Mouse (Mus musculus): ENCODE results near the gene Zfp329. TPM values are rescaled to one million over a fixed set of nuclear protein-coding genes. Genes with fewer than 3 reads are reported as not detected.
A peak's percentile ranks its signal among the peaks of the same experiment; 100 is the strongest.

Zfp329 gene
- total and polyA plus RNA-seq, 2 experiments from 2014 or later, result 16.6 to 22.3 TPM

- H3K4me1 ChIP-seq (ENCODE audit: insufficient read depth, low read length), result no peaks in the 10 kb centered on the region
- no peaks in the 10 kb centered on the region for H3K36me3 ChIP-seq (ENCODE audit: insufficient read depth, low read length)
- WGBS, result 76% methylated on average over 6 of the region's 6 CpGs
- no peaks in the 10 kb centered on the region for H3K27me3 ChIP-seq (ENCODE audit: insufficient read depth, low read length)
- no peak overlapping the region for H3K4me2 ChIP-seq (ENCODE audit: low read depth, low read length, poor library complexity, severe bottlenecking)
- no peak overlapping the region for H3K27ac ChIP-seq (ENCODE audit: low read depth, low read length)
- ATAC-seq (ENCODE audit: low FRiP score) (no peak), DNase-seq (ENCODE audit: low spot score) (no peak)
- no peak overlapping the region for H3K9ac ChIP-seq (replicated peaks; ENCODE audit: low read length, poor library complexity, severe bottlenecking)
- H3K9me3 ChIP-seq (ENCODE audit: low read length), result no peaks in the 10 kb centered on the region
- no peak for TF ChIP-seq CTCF (IDR thresholded peaks at IDR 0.05)
- H3K4me3 ChIP-seq (ENCODE audit: low read depth, low read length), result no peak overlapping the region
Measured at GRCm38 (mm10) chr7:12787333-12787732, 31.3 kb downstream of the Zfp329 start.

GRCm38 (mm10) chr7:12780151-12780830, 38.4 kb downstream of the Zfp329 start:
- Histone ChIP-seq H3K4me2 (ENCODE audit: low read depth, low read length, poor library complexity, severe bottlenecking) (peak overlapping the region; percentile 90), H3K4me3 (ENCODE audit: low read depth, low read length) (peak overlapping the region; percentile 67), H3K27me3 (ENCODE audit: insufficient read depth, low read length) (no peaks in the 10 kb centered on the region), H3K27ac (ENCODE audit: low read depth, low read length) (peak overlapping the region; percentile 88), H3K9ac (replicated peaks; ENCODE audit: low read length, poor library complexity, severe bottlenecking) (peak overlapping the region; percentile 88), H3K9me3 (ENCODE audit: low read length) (no peaks in the 10 kb centered on the region), H3K4me1 (ENCODE audit: insufficient read depth, low read length) (peaks cover 5% of the 10 kb centered on the region), H3K36me3 (ENCODE audit: insufficient read depth, low read length) (peaks cover 3% of the 10 kb centered on the region; the same call in 1 of the 2 replicates)
- under 1% methylated on average over 57 of the region's 57 CpGs for WGBS
- DNase-seq (ENCODE audit: low spot score) (peak; percentile 94), ATAC-seq (ENCODE audit: low FRiP score) (peak; percentile 97)
- peak; percentile 31 for TF ChIP-seq CTCF (IDR thresholded peaks at IDR 0.05)

- DNase-seq (ENCODE audit: low spot score) (no peak), ATAC-seq (ENCODE audit: low FRiP score) (no peak)
- peaks cover 5% of the 10 kb centered on the region; the same call in 1 of the 2 replicates for H3K9me3 ChIP-seq (ENCODE audit: low read length)
- H3K4me1 ChIP-seq (ENCODE audit: insufficient read depth, low read length), result peaks cover 5% of the 10 kb centered on the region
- peak overlapping the region; percentile 67 for H3K4me3 ChIP-seq (ENCODE audit: low read depth, low read length)
- no peaks in the 10 kb centered on the region for H3K27me3 ChIP-seq (ENCODE audit: insufficient read depth, low read length)
- TF ChIP-seq CTCF (IDR thresholded peaks at IDR 0.05), result no peak
- peak overlapping the region; percentile 88; the same call in 1 of the 2 replicates for H3K27ac ChIP-seq (ENCODE audit: low read depth, low read length)
- H3K9ac ChIP-seq (replicated peaks; ENCODE audit: low read length, poor library complexity, severe bottlenecking), result peak overlapping the region; percentile 88
- peaks cover 8% of the 10 kb centered on the region for H3K36me3 ChIP-seq (ENCODE audit: insufficient read depth, low read length)
- 20% methylated on average over 10 of the region's 10 CpGs for WGBS
- peak overlapping the region; percentile 90 for H3K4me2 ChIP-seq (ENCODE audit: low read depth, low read length, poor library complexity, severe bottlenecking)
Measured at GRCm38 (mm10) chr7:12779782-12780150, 38.9 kb downstream of the Zfp329 start.

- Histone ChIP-seq H3K27me3 (ENCODE audit: insufficient read depth, low read length) (no peaks in the 10 kb centered on the region), H3K9me3 (ENCODE audit: low read length) (peaks cover 11% of the 10 kb centered on the region; the same call in 1 of the 2 replicates), H3K4me2 (ENCODE audit: low read depth, low read length, poor library complexity, severe bottlenecking) (peak overlapping the region; percentile 90), H3K4me3 (ENCODE audit: low read depth, low read length) (peak overlapping the region; percentile 67; the same call in 1 of the 2 replicates), H3K36me3 (ENCODE audit: insufficient read depth, low read length) (peaks cover 14% of the 10 kb centered on the region), H3K9ac (replicated peaks; ENCODE audit: low read length, poor library complexity, severe bottlenecking) (no peak overlapping the region), H3K27ac (ENCODE audit: low read depth, low read length) (no peak overlapping the region), H3K4me1 (ENCODE audit: insufficient read depth, low read length) (peaks cover 5% of the 10 kb centered on the region)
- ATAC-seq (ENCODE audit: low FRiP score), result no peak
- 88% methylated on average over 5 of the region's 5 CpGs for WGBS
- no peak for DNase-seq (ENCODE audit: low spot score)
- TF ChIP-seq CTCF (IDR thresholded peaks at IDR 0.05), result no peak
Measured at GRCm38 (mm10) chr7:12779141-12779540, 39.5 kb downstream of the Zfp329 start.

GRCm38 (mm10) chr7:12774606-12775005, 44.1 kb downstream of the Zfp329 start:
- 100% methylated on average over 1 of the region's 1 CpGs for WGBS
- DNase-seq (ENCODE audit: low spot score) (peak; percentile 9), ATAC-seq (ENCODE audit: low FRiP score) (no peak)
- no peak overlapping the region for H3K4me3 ChIP-seq (ENCODE audit: low read depth, low read length)
- H3K27ac ChIP-seq (ENCODE audit: low read depth, low read length), result no peak overlapping the region
- peaks cover 53% of the 10 kb centered on the region for H3K36me3 ChIP-seq (ENCODE audit: insufficient read depth, low read length)
- peaks cover 13% of the 10 kb centered on the region; the same call in 1 of the 2 replicates for H3K9me3 ChIP-seq (ENCODE audit: low read length)
- no peaks in the 10 kb centered on the region for H3K27me3 ChIP-seq (ENCODE audit: insufficient read depth, low read length)
- TF ChIP-seq CTCF (IDR thresholded peaks at IDR 0.05), result no peak
- H3K4me1 ChIP-seq (ENCODE audit: insufficient read depth, low read length), result peaks cover 3% of the 10 kb centered on the region
- H3K9ac ChIP-seq (replicated peaks; ENCODE audit: low read length, poor library complexity, severe bottlenecking), result no peak overlapping the region
- no peak overlapping the region for H3K4me2 ChIP-seq (ENCODE audit: low read depth, low read length, poor library complexity, severe bottlenecking)

- no peak overlapping the region for H3K4me2 ChIP-seq (ENCODE audit: low read depth, low read length, poor library complexity, severe bottlenecking)
- no peaks in the 10 kb centered on the region for H3K27me3 ChIP-seq (ENCODE audit: insufficient read depth, low read length)
- H3K4me1 ChIP-seq (ENCODE audit: insufficient read depth, low read length), result no peaks in the 10 kb centered on the region
- peaks cover 58% of the 10 kb centered on the region for H3K36me3 ChIP-seq (ENCODE audit: insufficient read depth, low read length)
- ATAC-seq (ENCODE audit: low FRiP score) (no peak), DNase-seq (ENCODE audit: low spot score) (no peak)
- H3K9ac ChIP-seq (replicated peaks; ENCODE audit: low read length, poor library complexity, severe bottlenecking), result no peak overlapping the region
- H3K4me3 ChIP-seq (ENCODE audit: low read depth, low read length), result no peak overlapping the region
- 90% methylated on average over 9 of the region's 9 CpGs for WGBS
- no peak for TF ChIP-seq CTCF (IDR thresholded peaks at IDR 0.05)
- H3K27ac ChIP-seq (ENCODE audit: low read depth, low read length), result no peak overlapping the region
- H3K9me3 ChIP-seq (ENCODE audit: low read length), result peaks cover 13% of the 10 kb centered on the region; the same call in 1 of the 2 replicates
Measured at GRCm38 (mm10) chr7:12774111-12774510, 44.5 kb downstream of the Zfp329 start.

Other genes starting within 250 kb of the Zfp329 start
- under 0.01 and 0.05 TPM in 2 replicates for gene Vmn2r53, start 210.1 kb downstream of the Zfp329 start, total RNA-seq (2014; rRNA removed)
- gene Vmn2r53, start 210.1 kb downstream of the Zfp329 start, polyA plus RNA-seq (2015; fragmentation: Nextera tagmentation; extraction: Ambion mirVana), result 0.01 TPM in 1 of 2 replicates, not detected in the other
- not detected in 2 replicates for gene Vmn2r54, start 178.5 kb downstream of the Zfp329 start, total RNA-seq (2014; rRNA removed)
- gene Vmn2r54, start 178.5 kb downstream of the Zfp329 start, polyA plus RNA-seq (2015; fragmentation: Nextera tagmentation; extraction: Ambion mirVana), result not detected in 2 replicates
- gene Vmn2r55, start 133.9 kb downstream of the Zfp329 start, total RNA-seq (2014; rRNA removed), result not detected in 2 replicates
- 0.09 TPM in 1 of 2 replicates, not detected in the other for gene Vmn2r55, start 133.9 kb downstream of the Zfp329 start, polyA plus RNA-seq (2015; fragmentation: Nextera tagmentation; extraction: Ambion mirVana)
- gene Vmn2r56, start 83.9 kb downstream of the Zfp329 start, total RNA-seq (2014; rRNA removed), result not detected in 2 replicates
- gene Vmn2r56, start 83.9 kb downstream of the Zfp329 start, polyA plus RNA-seq (2015; fragmentation: Nextera tagmentation; extraction: Ambion mirVana), result 0.02 and 0.05 TPM in 2 replicates
- gene Zscan18, start 15.2 kb downstream of the Zfp329 start, total RNA-seq (2014; rRNA removed), result 19.2 and 34.3 TPM in 2 replicates
- 25.5 and 27.0 TPM in 2 replicates for gene Zscan18, start 15.2 kb downstream of the Zfp329 start, polyA plus RNA-seq (2015; fragmentation: Nextera tagmentation; extraction: Ambion mirVana)
- 11.8 and 18.4 TPM in 2 replicates for gene Zfp110, start 15.9 kb upstream of the Zfp329 start, total RNA-seq (2014; rRNA removed)
- gene Zfp110, start 15.9 kb upstream of the Zfp329 start, polyA plus RNA-seq (2015; fragmentation: Nextera tagmentation; extraction: Ambion mirVana), result 18.1 and 19.4 TPM in 2 replicates
- 16.6 and 17.9 TPM in 2 replicates for gene Zfp128, start 62.3 kb upstream of the Zfp329 start, total RNA-seq (2014; rRNA removed)
- gene Zfp128, start 62.3 kb upstream of the Zfp329 start, polyA plus RNA-seq (2015; fragmentation: Nextera tagmentation; extraction: Ambion mirVana), result 2.0 and 3.0 TPM in 2 replicates
- 4.4 and 8.3 TPM in 2 replicates for gene Zscan22, start 79.0 kb upstream of the Zfp329 start, total RNA-seq (2014; rRNA removed)
- gene Zscan22, start 79.0 kb upstream of the Zfp329 start, polyA plus RNA-seq (2015; fragmentation: Nextera tagmentation; extraction: Ambion mirVana), result 2.6 and 3.7 TPM in 2 replicates
- 1,185 and 1,542 TPM in 2 replicates for gene Rps5, start 103.4 kb upstream of the Zfp329 start, total RNA-seq (2014; rRNA removed)
- 583 and 614 TPM in 2 replicates for gene Rps5, start 103.4 kb upstream of the Zfp329 start, polyA plus RNA-seq (2015; fragmentation: Nextera tagmentation; extraction: Ambion mirVana)
- gene Rnf225, start 108.6 kb upstream of the Zfp329 start, total RNA-seq (2014; rRNA removed), result 1.9 and 2.7 TPM in 2 replicates
- 1.1 and 1.2 TPM in 2 replicates for gene Rnf225, start 108.6 kb upstream of the Zfp329 start, polyA plus RNA-seq (2015; fragmentation: Nextera tagmentation; extraction: Ambion mirVana)
- 31.7 and 35.4 TPM in 2 replicates for gene Zfp324, start 147.0 kb upstream of the Zfp329 start, total RNA-seq (2014; rRNA removed)
- 7.7 and 9.0 TPM in 2 replicates for gene Zfp324, start 147.0 kb upstream of the Zfp329 start, polyA plus RNA-seq (2015; fragmentation: Nextera tagmentation; extraction: Ambion mirVana)
- gene Zfp446, start 159.0 kb upstream of the Zfp329 start, total RNA-seq (2014; rRNA removed), result 11.9 and 13.0 TPM in 2 replicates
- 8.2 and 8.9 TPM in 2 replicates for gene Zfp446, start 159.0 kb upstream of the Zfp329 start, polyA plus RNA-seq (2015; fragmentation: Nextera tagmentation; extraction: Ambion mirVana)
- not detected in 2 replicates for gene Slc27a5, start 179.3 kb upstream of the Zfp329 start, total RNA-seq (2014; rRNA removed)
- 0.18 and 0.21 TPM in 2 replicates for gene Slc27a5, start 179.3 kb upstream of the Zfp329 start, polyA plus RNA-seq (2015; fragmentation: Nextera tagmentation; extraction: Ambion mirVana)
- gene Trim28, start 180.3 kb upstream of the Zfp329 start, total RNA-seq (2014; rRNA removed), result 467 and 650 TPM in 2 replicates
- 187 and 190 TPM in 2 replicates for gene Trim28, start 180.3 kb upstream of the Zfp329 start, polyA plus RNA-seq (2015; fragmentation: Nextera tagmentation; extraction: Ambion mirVana)
- gene Zbtb45, start 191.2 kb upstream of the Zfp329 start, total RNA-seq (2014; rRNA removed), result 37.5 and 70.8 TPM in 2 replicates
- 29.0 and 31.8 TPM in 2 replicates for gene Zbtb45, start 191.2 kb upstream of the Zfp329 start, polyA plus RNA-seq (2015; fragmentation: Nextera tagmentation; extraction: Ambion mirVana)
- gene Chmp2a, start 215.9 kb upstream of the Zfp329 start, total RNA-seq (2014; rRNA removed), result 67.6 and 114 TPM in 2 replicates
- 198 and 205 TPM in 2 replicates for gene Chmp2a, start 215.9 kb upstream of the Zfp329 start, polyA plus RNA-seq (2015; fragmentation: Nextera tagmentation; extraction: Ambion mirVana)
- gene Ube2m, start 219.4 kb upstream of the Zfp329 start, total RNA-seq (2014; rRNA removed), result 359 and 383 TPM in 2 replicates
- 146 and 147 TPM in 2 replicates for gene Ube2m, start 219.4 kb upstream of the Zfp329 start, polyA plus RNA-seq (2015; fragmentation: Nextera tagmentation; extraction: Ambion mirVana)
- 13.2 and 14.4 TPM in 2 replicates for gene Mzf1, start 235.9 kb upstream of the Zfp329 start, total RNA-seq (2014; rRNA removed)
- 12.2 TPM in 2 replicates for gene Mzf1, start 235.9 kb upstream of the Zfp329 start, polyA plus RNA-seq (2015; fragmentation: Nextera tagmentation; extraction: Ambion mirVana)